In the genomic region with DNA sequence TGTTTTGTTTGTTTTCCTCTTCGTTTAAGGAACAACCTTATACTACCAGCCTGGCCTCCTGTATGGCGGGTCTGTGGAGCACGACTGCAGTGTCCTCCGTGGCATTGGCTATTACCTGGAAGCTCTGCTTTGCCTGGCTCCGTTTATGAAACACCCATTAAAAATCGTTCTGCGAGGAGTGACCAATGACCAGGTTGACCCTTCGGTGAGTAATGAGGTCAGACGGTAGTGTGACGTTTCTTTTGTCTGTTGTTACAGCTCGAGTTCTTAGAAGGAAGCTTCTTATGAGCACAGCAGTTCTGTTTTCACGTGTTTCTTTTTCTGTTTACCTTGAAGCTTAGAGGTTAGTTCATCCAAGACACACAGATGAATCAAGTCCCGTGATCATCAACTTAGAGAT, we compare ENCODE assay signal across 28 mouse cellular contexts.
"Had no signal": no experiment of that assay in that cellular context is flagged by ENCODE, and none has a peak within 500 bp of the region (broad histone marks: within the 10 kb centered on the region; RNA-seq: fewer than 3 reads in every experiment).

No protein-coding gene starts in this region.

- H3K4me1 ChIP-seq: embryonic facial prominence, embryonic 12.5 days; embryonic facial prominence, embryonic 13.5 days; embryonic facial prominence, embryonic 15.5 days; forebrain, embryonic 10.5 days; forebrain, embryonic 12.5 days; forebrain, embryonic 13.5 days; forebrain, embryonic 15.5 days had no signal

- H3K4me3 ChIP-seq: embryonic facial prominence, embryonic 10.5 days; embryonic facial prominence, embryonic 12.5 days; embryonic facial prominence, embryonic 13.5 days; embryonic facial prominence, embryonic 15.5 days; erythroblast, embryonic 14.5 days; forebrain, embryonic 10.5 days; forebrain, embryonic 12.5 days; forebrain, embryonic 13.5 days; forebrain, embryonic 15.5 days; gastrocnemius, adult 2 months; heart, adult 2 months had no signal

- H3K27ac ChIP-seq: embryonic facial prominence, embryonic 10.5 days; embryonic facial prominence, embryonic 12.5 days; embryonic facial prominence, embryonic 13.5 days; embryonic facial prominence, embryonic 15.5 days; forebrain, embryonic 10.5 days; forebrain, embryonic 12.5 days; forebrain, embryonic 13.5 days; forebrain, embryonic 15.5 days; gastrocnemius, adult 2 months; heart, adult 2 months had no signal

- ATAC-seq: forebrain, embryonic 13.5 days; forebrain, embryonic 14.5 days; forebrain, embryonic 15.5 days; forebrain, embryonic 16.5 days; forebrain, postnatal 0 days had no signal

- H3K4me2 ChIP-seq: embryonic facial prominence, embryonic 12.5 days; embryonic facial prominence, embryonic 13.5 days; embryonic facial prominence, embryonic 15.5 days; forebrain, embryonic 12.5 days; forebrain, embryonic 13.5 days; forebrain, embryonic 15.5 days had no signal

- H3K27me3 ChIP-seq: embryonic facial prominence, embryonic 12.5 days; embryonic facial prominence, embryonic 13.5 days; embryonic facial prominence, embryonic 15.5 days; forebrain, embryonic 12.5 days; forebrain, embryonic 13.5 days; forebrain, embryonic 15.5 days had no signal

- H3K9me3 ChIP-seq: embryonic facial prominence, embryonic 10.5 days; embryonic facial prominence, embryonic 12.5 days; embryonic facial prominence, embryonic 13.5 days; embryonic facial prominence, embryonic 15.5 days; forebrain, embryonic 10.5 days; forebrain, embryonic 12.5 days; forebrain, embryonic 13.5 days; forebrain, embryonic 15.5 days had no signal

- H3K9ac ChIP-seq: embryonic facial prominence, embryonic 12.5 days; embryonic facial prominence, embryonic 13.5 days; embryonic facial prominence, embryonic 15.5 days; forebrain, embryonic 12.5 days; forebrain, embryonic 13.5 days; forebrain, embryonic 15.5 days; forebrain, postnatal 0 days had no signal

- DNase-seq: cerebellum, adult 2 months; cerebellum, adult 8-10 months; cerebellum, adult 9-10 months; cerebellum, adult 9-11 months; cerebellum, postnatal 10 days; cerebellum, postnatal 14 days; cerebellum, postnatal 25 days; cerebellum, postnatal 36 days; embryo, embryonic 11 days; forebrain, postnatal 0 days; gastrocnemius, adult 2 months; gastrocnemius, postnatal 10 days; gastrocnemius, postnatal 14 days; gastrocnemius, postnatal 25 days; gastrocnemius, postnatal 36 days; heart, adult 18-20 months; heart, adult 2 months had no signal
